Mouse (Mus musculus) C2C12 (cell line): Measurements from ENCODE around the gene Coq4. TPM values are rescaled to one million over a fixed set of nuclear protein-coding genes. Genes with fewer than 3 reads are reported as not detected.

Source experiments
- H3K27me3 ChIP-seq: one replicate; pipeline ENCODE4 v1.6.1; 2011; ENCODE audit not compliant: control insufficient read depth, insufficient read depth, insufficient read length
- H3K36me3 ChIP-seq: one replicate; pipeline ENCODE4 v1.6.1; 2011; ENCODE audit not compliant: control insufficient read depth, insufficient read depth
- H3K4me3 ChIP-seq: one replicate; pipeline ENCODE4 v1.5.1; 2011; ENCODE audit warnings: mild to moderate bottlenecking, control low read depth; ENCODE audit not compliant: poor library complexity, insufficient read depth, severe bottlenecking
- H3K79me2 ChIP-seq: one replicate; pipeline ENCODE4 v1.6.1; 2011; ENCODE audit not compliant: control insufficient read depth, insufficient read depth
- H3K79me3 ChIP-seq: one replicate; pipeline ENCODE4 v1.6.1; 2011; ENCODE audit warnings: low read depth, control low read depth
- H3ac ChIP-seq: one replicate; pipeline ENCODE3; 2011; ENCODE audit warnings: low read depth; ENCODE audit not compliant: control insufficient read depth, insufficient read length
- CEBPB ChIP-seq: IDR thresholded peaks from one replicate; pipeline ENCODE4 v1.6.1; 2011; ENCODE audit warnings: low read depth, mild to moderate bottlenecking, control low read depth, moderate library complexity
- CTCF ChIP-seq: IDR thresholded peaks from one replicate; pipeline ENCODE4 v1.5.1; 2011; ENCODE audit not compliant: control insufficient read depth, insufficient read depth, insufficient read length
- FOSL1 ChIP-seq: IDR thresholded peaks from one replicate; pipeline ENCODE4 v1.8.0; 2011; ENCODE audit warnings: mild to moderate bottlenecking, low read length; ENCODE audit not compliant: poor library complexity, insufficient read depth, severe bottlenecking
- MAX ChIP-seq: IDR thresholded peaks from one replicate; pipeline ENCODE4 v1.6.1; 2011; ENCODE audit warnings: mild to moderate bottlenecking, control low read depth
- MYOD1 ChIP-seq: IDR thresholded peaks from one replicate; pipeline ENCODE4 v1.6.1; 2011; ENCODE audit warnings: low read depth; ENCODE audit not compliant: control insufficient read depth, insufficient read length
- MYOG ChIP-seq: IDR thresholded peaks from one replicate; pipeline ENCODE4 v1.6.1; 2011; ENCODE audit not compliant: control insufficient read depth, insufficient read length; ENCODE audit errors: extremely low read depth
- USF1 ChIP-seq: IDR thresholded peaks from one replicate; pipeline ENCODE4 v1.6.1; 2011; ENCODE audit warnings: low read depth, mild to moderate bottlenecking, control low read depth, moderate library complexity
- polyA plus RNA-seq: library from polyadenylated mRNA; unstranded; fragments of >200 nt; fragmentation: generic; extraction: Trizol; gene quantifications from one replicate; pipeline ENCODE4 v1.2.1, GENCODE M21; 2012; ENCODE audit warnings: missing spikeins

The Coq4 gene
- polyA plus RNA-seq, 1 experiment, result 21.2 TPM

DNA sequence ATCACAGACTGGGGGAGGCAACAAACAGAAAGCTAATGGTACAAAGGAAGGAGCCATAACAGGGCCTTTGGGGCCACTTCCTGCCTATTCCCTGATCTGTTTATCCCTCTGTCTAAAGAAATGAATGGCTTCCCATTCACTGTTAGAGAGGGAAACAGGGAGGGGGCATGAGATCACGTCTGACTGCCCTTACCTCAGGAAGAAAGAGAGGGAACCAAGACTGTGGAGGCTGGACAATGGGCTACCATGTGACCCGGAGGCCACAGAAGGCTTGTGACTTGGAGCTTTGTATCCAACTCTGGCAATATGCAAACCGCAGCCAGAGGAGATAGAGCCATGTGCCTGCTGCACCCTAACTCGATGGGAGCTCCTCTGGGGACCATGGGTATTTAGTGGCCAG is 3.0 kb upstream of the Coq4 start:
- Histone ChIP-seq H3K36me3 (peaks cover 72% of the 10 kb centered on the region), H3K27me3 (no peaks in the 10 kb centered on the region), H3ac (no peak overlapping the region), H3K4me3 (no peak overlapping the region), H3K79me3 (peaks cover 27% of the 10 kb centered on the region), H3K79me2 (peaks cover 41% of the 10 kb centered on the region)
- no peak for TF ChIP-seq FOSL1
- TF ChIP-seq MAX, result no peak
- no peak for TF ChIP-seq MYOG
- no peak for TF ChIP-seq MYOD1
- no peak for TF ChIP-seq CEBPB
- no peak for TF ChIP-seq CTCF
- no peak for TF ChIP-seq USF1

- peaks cover 41% of the 10 kb centered on the region for H3K79me2 ChIP-seq
Measured at GRCm38 (mm10) chr2:29787937-29788681, 816 bp downstream of the Coq4 start, which contains the start of gene Trub2. TSS of gene Trub2 (minus strand) at chr2:29788502.

DNA sequence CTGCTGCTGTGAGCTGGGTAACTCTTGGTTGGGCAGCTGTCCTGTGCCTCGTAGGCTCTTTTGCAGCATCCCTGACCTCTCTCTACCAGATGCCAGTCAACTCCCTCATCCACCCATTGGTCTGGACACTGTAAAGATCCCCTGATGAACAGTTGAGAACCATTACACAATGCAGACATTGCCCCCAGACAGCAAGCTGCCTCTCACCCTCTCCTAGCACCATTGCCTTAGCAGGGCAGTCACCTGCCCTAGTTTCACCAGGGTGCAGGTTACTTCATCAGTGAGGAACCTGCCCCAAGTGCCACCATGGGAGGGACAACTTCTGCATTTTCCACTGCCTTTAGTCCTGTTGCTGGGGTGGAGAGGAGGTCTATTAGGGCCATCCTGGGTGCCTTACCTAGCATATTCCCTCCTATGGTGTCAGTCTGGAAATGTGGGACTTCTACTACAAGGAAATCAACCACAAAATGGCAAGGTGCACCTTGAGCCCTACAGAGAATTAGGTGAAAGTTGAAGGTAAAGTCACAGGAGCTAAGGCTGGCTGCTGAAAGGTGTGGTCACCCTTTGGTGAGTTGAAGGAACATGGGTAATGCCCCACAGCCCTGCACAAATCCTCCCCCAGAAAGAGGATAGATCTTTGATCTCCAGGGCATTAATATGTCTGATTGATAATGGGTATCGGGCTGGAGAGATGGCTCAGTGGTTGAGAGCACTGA is 5.6 kb downstream of the Coq4 start:
- Histone ChIP-seq H3K27me3 (no peaks in the 10 kb centered on the region), H3K79me2 (peaks cover 9% of the 10 kb centered on the region), H3K4me3 (no peak overlapping the region), H3K79me3 (peaks cover 3% of the 10 kb centered on the region), H3K36me3 (peaks cover 18% of the 10 kb centered on the region), H3ac (no peak overlapping the region)
- TF ChIP-seq CTCF (no peak), MAX (no peak), CEBPB (no peak), MYOG (no peak), USF1 (no peak)

More at GRCm38 (mm10) chr2:29787937-29788681, 816 bp downstream of the Coq4 start, which contains the start of gene Trub2:
- H3K79me3 ChIP-seq, result peaks cover 27% of the 10 kb centered on the region
- peak within 1 kb of the TSS; percentile 77 for H3K4me3 ChIP-seq
- no peaks in the 10 kb centered on the region for H3K27me3 ChIP-seq
- TF ChIP-seq CTCF, result no peak
- peak; percentile 62 for TF ChIP-seq MAX
- no peak for TF ChIP-seq CEBPB
- TF ChIP-seq FOSL1, result no peak
- peaks cover 44% of the 10 kb centered on the region for H3K36me3 ChIP-seq
- peak within 1 kb of the TSS; percentile 83 for H3ac ChIP-seq

DNA sequence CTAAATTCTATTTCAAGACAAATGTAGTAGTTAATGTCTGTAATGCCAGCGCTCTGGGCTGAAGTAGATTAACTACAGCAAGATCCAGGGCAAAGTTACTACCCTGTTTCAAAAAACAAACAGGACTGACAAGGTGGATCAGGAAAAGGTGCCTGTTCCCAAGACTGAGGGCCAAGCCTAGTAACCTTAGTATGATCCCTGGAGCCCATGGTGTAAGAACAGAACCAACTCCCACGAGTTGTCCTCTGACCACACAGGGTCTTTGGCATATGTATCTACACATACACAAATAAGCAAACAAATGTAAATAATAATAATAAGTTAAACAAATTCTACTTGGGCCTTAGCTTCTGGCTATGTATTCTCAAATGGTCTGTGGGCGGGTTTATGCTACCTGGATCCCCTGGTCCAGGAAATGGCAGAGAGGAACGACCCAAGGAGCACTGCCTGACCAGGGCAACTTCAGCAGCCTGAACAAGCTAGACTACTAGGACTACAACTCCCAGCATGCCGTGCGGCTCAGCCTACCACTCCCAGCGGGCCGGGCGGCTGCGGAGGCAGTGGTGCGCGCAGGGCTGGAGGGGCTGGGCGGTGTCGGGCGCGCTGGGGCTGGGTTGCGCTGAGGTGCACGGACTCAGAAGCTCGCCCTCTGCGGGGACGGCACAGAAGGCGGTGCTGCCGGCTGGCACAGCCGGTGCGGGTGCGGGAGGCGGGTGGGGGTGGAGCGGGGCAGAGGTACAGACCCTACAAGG is 15.0 kb downstream of the Coq4 start, which contains the start of gene Slc27a4:
Slc27a4 (plus strand) TSS at position 560 of the 752 bp plus-strand sequence.
- Histone ChIP-seq H3ac (peak within 1 kb of the TSS; percentile 97), H3K79me2 (no peaks in the 10 kb centered on the region), H3K4me3 (peak within 1 kb of the TSS; percentile 56), H3K36me3 (peaks cover 4% of the 10 kb centered on the region), H3K79me3 (no peaks in the 10 kb centered on the region), H3K27me3 (peaks cover 4% of the 10 kb centered on the region)
- TF ChIP-seq USF1, result no peak
- TF ChIP-seq CEBPB, result no peak
- TF ChIP-seq CTCF, result peak; percentile 20

- peaks cover 4% of the 10 kb centered on the region for H3K36me3 ChIP-seq
- peaks cover 4% of the 10 kb centered on the region for H3K27me3 ChIP-seq
- H3ac ChIP-seq, result peak overlapping the region; percentile 97
- H3K79me3 ChIP-seq, result no peaks in the 10 kb centered on the region
- TF ChIP-seq MYOG (no peak), MAX (no peak), FOSL1 (no peak), MYOD1 (no peak), USF1 (no peak), CEBPB (no peak), CTCF (no peak)
- no peaks in the 10 kb centered on the region for H3K79me2 ChIP-seq
- peak overlapping the region; percentile 56 for H3K4me3 ChIP-seq
Measured at GRCm38 (mm10) chr2:29802827-29803201, 15.5 kb downstream of the Coq4 start.
